ENCODE assay signal across 9 mouse cellular contexts in genomic region chr12:85417845-85418244, GRCm38 (mm10). TPM values are rescaled to one million over a fixed set of nuclear protein-coding genes. Genes with fewer than 3 reads are reported as not detected.
DNase-seq lines count a peak whose midpoint lies in the region; ATAC-seq and TF ChIP-seq lines count a peak whose summit lies in the region.
"Had no signal": no experiment of that assay in that cellular context is flagged by ENCODE, and none has a peak within 500 bp of the region (broad histone marks: within the 10 kb centered on the region; RNA-seq: fewer than 3 reads in every experiment).

No protein-coding gene starts in this region.

- H3K4me1 ChIP-seq in kidney, adult 2 months (ENCODE audit: control insufficient read depth, insufficient read depth, low read length): no peaks in the 10 kb centered on the region; the same call in 1 of the 2 replicates
- no peaks in the 10 kb centered on the region for H3K4me1 ChIP-seq in kidney, embryonic 15.5 days
- no peaks in the 10 kb centered on the region for H3K4me1 ChIP-seq in midbrain, postnatal 0 days (ENCODE audit: insufficient read depth, low read length)
- H3K4me1 ChIP-seq in forebrain, embryonic 11.5 days (replicated peaks; ENCODE audit: control insufficient read depth, insufficient read depth, low read length): no peaks in the 10 kb centered on the region

- peak; percentile 78 for DNase-seq in kidney, adult 2 months
- peak; percentile 41 for DNase-seq in adrenal gland, postnatal 25 days
- peak; percentile 77 for DNase-seq in kidney, postnatal 10 days
- peak; percentile 51 to 68 for DNase-seq in thymus, adult 18-20 months
- DNase-seq in midbrain, postnatal 0 days (ENCODE audit: low spot score): no peak
- DNase-seq in forebrain, embryonic 11.5 days (ENCODE audit: low spot score): no peak

- no peak for TF ChIP-seq CTCF in kidney, adult 2 months (conservative IDR thresholded peaks at IDR 0.05; ENCODE audit: insufficient read depth, insufficient read length, low read depth, low read length)
- TF ChIP-seq CTCF in midbrain, postnatal 0 days (IDR thresholded peaks at IDR 0.05): no peak

- H3K27ac ChIP-seq in kidney, adult 2 months (ENCODE audit: insufficient read depth, low read depth, low read length): no peak overlapping the region
- H3K27ac ChIP-seq in kidney, embryonic 15.5 days: no peak overlapping the region
- no peak overlapping the region for H3K27ac ChIP-seq in midbrain, postnatal 0 days (ENCODE audit: low read depth, low read length)
- H3K27ac ChIP-seq in forebrain, embryonic 11.5 days (ENCODE audit: low read depth, low read length): no peak overlapping the region

- H3K4me2 ChIP-seq in kidney, embryonic 15.5 days: no peak overlapping the region
- no peak overlapping the region for H3K4me2 ChIP-seq in midbrain, postnatal 0 days (ENCODE audit: low read depth, low read length, poor library complexity, severe bottlenecking)
- H3K4me2 ChIP-seq in forebrain, embryonic 11.5 days (ENCODE audit: low read depth, low read length, severe bottlenecking): no peak overlapping the region

- no peaks in the 10 kb centered on the region for H3K9me3 ChIP-seq in kidney, embryonic 15.5 days (replicated peaks)
- no peaks in the 10 kb centered on the region for H3K9me3 ChIP-seq in midbrain, postnatal 0 days (ENCODE audit: low read length)
- H3K9me3 ChIP-seq in forebrain, embryonic 11.5 days (ENCODE audit: control insufficient read depth, low read length): no peaks in the 10 kb centered on the region

- no peak for TF ChIP-seq POLR2A in kidney, adult 2 months (IDR thresholded peaks at IDR 0.05; ENCODE audit: low read depth, low read length)

- no peak for ATAC-seq in kidney, embryonic 15.5 days (replicated peaks; ENCODE audit: low FRiP score)
- ATAC-seq in midbrain, postnatal 0 days (ENCODE audit: low FRiP score): no peak
- no peak for ATAC-seq in forebrain, embryonic 11.5 days (replicated peaks; ENCODE audit: low FRiP score)
- no peak for ATAC-seq in erythroid progenitor cell, adult 5-6 weeks (replicated peaks; ENCODE audit: low FRiP score, poor library complexity, severe bottlenecking)
- ATAC-seq: Patski had no signal

- no peak overlapping the region for H3K9ac ChIP-seq in kidney, embryonic 15.5 days
- no peak overlapping the region for H3K9ac ChIP-seq in midbrain, postnatal 0 days (replicated peaks; ENCODE audit: low read length, poor library complexity, severe bottlenecking)
- no peak overlapping the region for H3K9ac ChIP-seq in forebrain, embryonic 11.5 days (ENCODE audit: low read length)

- no peaks in the 10 kb centered on the region for H3K27me3 ChIP-seq in kidney, adult 2 months (replicated peaks; ENCODE audit: control insufficient read depth, insufficient read depth, low read length)
- H3K27me3 ChIP-seq in kidney, embryonic 15.5 days: no peaks in the 10 kb centered on the region
- no peaks in the 10 kb centered on the region for H3K27me3 ChIP-seq in midbrain, postnatal 0 days (ENCODE audit: insufficient read depth, low read length)
- H3K27me3 ChIP-seq in forebrain, embryonic 11.5 days (ENCODE audit: control insufficient read depth, insufficient read depth, low read length): no peaks in the 10 kb centered on the region
- H3K27me3 ChIP-seq: Patski had no signal

- H3K4me3 ChIP-seq in kidney, adult 2 months (ENCODE audit: insufficient read depth, low read depth, low read length): no peak overlapping the region
- H3K4me3 ChIP-seq in kidney, embryonic 15.5 days (replicated peaks): no peak overlapping the region
- H3K4me3 ChIP-seq in midbrain, postnatal 0 days (ENCODE audit: low read depth, low read length): no peak overlapping the region
- H3K4me3 ChIP-seq in forebrain, embryonic 11.5 days (ENCODE audit: low read depth, low read length): no peak overlapping the region

- H3K36me3 ChIP-seq in kidney, adult 2 months (ENCODE audit: control insufficient read depth, insufficient read depth, low read length): no peaks in the 10 kb centered on the region
- H3K36me3 ChIP-seq in kidney, embryonic 15.5 days: no peaks in the 10 kb centered on the region
- no peaks in the 10 kb centered on the region for H3K36me3 ChIP-seq in midbrain, postnatal 0 days (ENCODE audit: insufficient read depth, low read length)
- H3K36me3 ChIP-seq in forebrain, embryonic 11.5 days (ENCODE audit: control insufficient read depth, insufficient read depth, low read length): no peaks in the 10 kb centered on the region

- 68% methylated on average over 9 of the region's 9 CpGs for WGBS in kidney, adult 2 months
- WGBS in kidney, embryonic 15.5 days: 82% methylated on average over 9 of the region's 9 CpGs
- 82% methylated on average over 9 of the region's 9 CpGs for WGBS in midbrain, postnatal 0 days
- 88% methylated on average over 9 of the region's 9 CpGs for WGBS in forebrain, embryonic 11.5 days

RNA-seq across cellular contexts. Expression of gene Tmed10, which starts 43.2 kb away (rescaled TPM):
- polyA plus RNA-seq in kidney, adult 2 months (2012; rRNA removed): 144 and 190 TPM in 2 replicates
- 323 and 334 TPM in 2 replicates for polyA plus RNA-seq in kidney, embryonic 15.5 days (2015; fragmentation: Nextera tagmentation; extraction: Ambion mirVana)
- 287 and 302 TPM in 2 replicates for total RNA-seq in adrenal gland, postnatal 25 days (2021)
- 68.2 and 68.6 TPM in 2 replicates for total RNA-seq in midbrain, postnatal 0 days (2014; rRNA removed)
- 175 and 186 TPM in 2 replicates for polyA plus RNA-seq in midbrain, postnatal 0 days (2015; fragmentation: Nextera tagmentation; extraction: Ambion mirVana)
- polyA plus RNA-seq in forebrain, embryonic 11.5 days (2014; fragmentation: Nextera tagmentation; extraction: Ambion mirVana): 229 and 244 TPM in 2 replicates
- total RNA-seq in erythroid progenitor cell, adult 5-6 weeks (2015; ENCODE audit: low replicate concordance): 85.9 and 101 TPM in 2 replicates
- 65.6 and 71.7 TPM in 2 replicates for total RNA-seq in erythroid progenitor cell, adult 5-6 weeks (2017; ENCODE audit: low replicate concordance)

RNA-seq across cellular contexts. Expression of gene Fos, which starts 55.8 kb away (rescaled TPM):
- polyA plus RNA-seq in kidney, adult 2 months (2012; rRNA removed): 1.2 and 1.3 TPM in 2 replicates
- 3.5 and 3.8 TPM in 2 replicates for polyA plus RNA-seq in kidney, embryonic 15.5 days (2015; fragmentation: Nextera tagmentation; extraction: Ambion mirVana)
- total RNA-seq in adrenal gland, postnatal 25 days (2021): 1.9 and 2.0 TPM in 2 replicates
- 9.7 and 14.6 TPM in 2 replicates for total RNA-seq in midbrain, postnatal 0 days (2014; rRNA removed)
- 7.3 and 10.0 TPM in 2 replicates for polyA plus RNA-seq in midbrain, postnatal 0 days (2015; fragmentation: Nextera tagmentation; extraction: Ambion mirVana)
- 0.57 and 1.1 TPM in 2 replicates for polyA plus RNA-seq in forebrain, embryonic 11.5 days (2014; fragmentation: Nextera tagmentation; extraction: Ambion mirVana)
- total RNA-seq in erythroid progenitor cell, adult 5-6 weeks (2015; ENCODE audit: low replicate concordance): 25.2 and 32.7 TPM in 2 replicates
- 14.2 and 21.3 TPM in 2 replicates for total RNA-seq in erythroid progenitor cell, adult 5-6 weeks (2017; ENCODE audit: low replicate concordance)

Comparison
In these comparisons a context has a peak if more than half of its experiments do, and no peak if none do; other contexts are left out.
1. DNase-seq: peak in kidney, adult 2 months (single experiment), adrenal gland, postnatal 25 days (single experiment), kidney, postnatal 10 days (single experiment) and thymus, adult 18-20 months (2 of 2); none in midbrain, postnatal 0 days (single experiment) and forebrain, embryonic 11.5 days (single experiment).